ENCODE assay signal across 27 mouse cellular contexts in the genomic region with DNA sequence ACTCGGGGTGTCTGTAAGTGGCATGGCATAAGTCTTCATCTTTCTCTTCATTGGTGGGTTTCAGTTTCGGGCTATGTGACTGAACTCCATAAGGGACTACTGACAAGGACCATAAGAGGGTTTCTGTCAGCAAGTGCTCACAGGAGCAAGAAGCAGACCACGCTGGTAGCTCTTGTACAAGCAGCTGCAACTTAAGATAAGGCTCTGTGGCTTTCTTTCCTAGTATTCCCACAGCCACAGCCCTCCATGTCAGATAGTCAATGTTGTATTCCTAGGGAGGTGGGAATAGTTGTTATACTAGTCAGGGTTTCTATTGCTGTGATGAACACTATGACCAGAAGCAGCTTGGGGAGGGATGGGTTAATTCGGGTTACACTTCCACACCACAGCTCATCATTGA. TPM values are rescaled to one million over a fixed set of nuclear protein-coding genes. Genes with fewer than 3 reads are reported as not detected.
DNase-seq lines count a peak whose midpoint lies in the region; ATAC-seq and TF ChIP-seq lines count a peak whose summit lies in the region.
"Had no signal": no experiment of that assay in that cellular context is flagged by ENCODE, and none has a peak within 500 bp of the region (broad histone marks: within the 10 kb centered on the region; RNA-seq: fewer than 3 reads in every experiment).

No protein-coding gene starts in this region.

- peaks cover 40% of the 10 kb centered on the region for H3K27me3 ChIP-seq in heart, embryonic 12.5 days (replicated peaks)
- H3K27me3 ChIP-seq in liver, embryonic 11.5 days (replicated peaks; ENCODE audit: control insufficient read depth, insufficient read depth, low read length), result no peaks in the 10 kb centered on the region
- H3K27me3 ChIP-seq: CH12.LX; embryonic facial prominence, embryonic 15.5 days; hindbrain, embryonic 15.5 days had no signal

- ATAC-seq in heart, embryonic 12.5 days (ENCODE audit: insufficient number of reproducible peaks, low FRiP score), result no peak
- ATAC-seq in liver, embryonic 11.5 days (replicated peaks; ENCODE audit: low FRiP score), result peak; percentile 88
- ATAC-seq in megakaryocyte progenitor cell, adult 5-6 weeks (replicated peaks; ENCODE audit: poor library complexity), result peak; percentile 66
- ATAC-seq: forebrain, embryonic 14.5 days had no signal

- no peaks in the 10 kb centered on the region for H3K9me3 ChIP-seq in heart, embryonic 12.5 days (replicated peaks)
- H3K9me3 ChIP-seq in liver, embryonic 11.5 days (ENCODE audit: control insufficient read depth, low read length), result no peaks in the 10 kb centered on the region
- H3K9me3 ChIP-seq: embryonic facial prominence, embryonic 15.5 days; hindbrain, embryonic 15.5 days; midbrain, embryonic 10.5 days had no signal

- TF ChIP-seq POLR2A in lung, adult 2 months (IDR thresholded peaks at IDR 0.05; ENCODE audit: borderline replicate concordance, extremely low read depth, low read depth, low read length), result no peak

- 46% methylated on average over 4 of the region's 4 CpGs for WGBS in heart, embryonic 12.5 days
- 41% methylated on average over 4 of the region's 4 CpGs for WGBS in liver, embryonic 11.5 days
- WGBS in lung, adult 2 months, result 84% methylated on average over 4 of the region's 4 CpGs

- TF ChIP-seq CTCF in lung, adult 2 months (IDR thresholded peaks at IDR 0.05; ENCODE audit: insufficient read depth, low read length), result no peak

- no peak overlapping the region for H3K27ac ChIP-seq in heart, embryonic 12.5 days (ENCODE audit: poor library complexity, severe bottlenecking)
- peak overlapping the region; percentile 87 for H3K27ac ChIP-seq in liver, embryonic 11.5 days (ENCODE audit: low read depth, low read length)
- H3K27ac ChIP-seq: embryonic facial prominence, embryonic 15.5 days; hindbrain, embryonic 15.5 days; midbrain, embryonic 10.5 days had no signal

- no peak overlapping the region for H3K9ac ChIP-seq in heart, embryonic 12.5 days
- H3K9ac ChIP-seq in liver, embryonic 11.5 days (ENCODE audit: low read depth, low read length), result no peak overlapping the region
- H3K9ac ChIP-seq: embryonic facial prominence, embryonic 15.5 days; hindbrain, embryonic 15.5 days had no signal

- H3K4me2 ChIP-seq in heart, embryonic 12.5 days, result 0 out of 2 replicates have a peak overlapping the region, but pooled peaks have one; percentile 3
- peak overlapping the region; percentile 52 for H3K4me2 ChIP-seq in liver, embryonic 11.5 days
- H3K4me2 ChIP-seq: embryonic facial prominence, embryonic 15.5 days; hindbrain, embryonic 15.5 days had no signal

- H3K36me3 ChIP-seq in heart, embryonic 12.5 days, result peaks cover 50% of the 10 kb centered on the region
- peaks cover 14% of the 10 kb centered on the region for H3K36me3 ChIP-seq in liver, embryonic 11.5 days (ENCODE audit: control insufficient read depth, insufficient read depth, low read length)

- H3K4me1 ChIP-seq in heart, embryonic 12.5 days (replicated peaks), result peaks cover 20% of the 10 kb centered on the region
- peaks cover 22% of the 10 kb centered on the region for H3K4me1 ChIP-seq in liver, embryonic 11.5 days (replicated peaks; ENCODE audit: control insufficient read depth, insufficient read depth, low read length)
- H3K4me1 ChIP-seq in lung, adult 2 months (ENCODE audit: control insufficient read depth, insufficient read depth, low read length), result peaks cover 4% of the 10 kb centered on the region; the same call in 1 of the 2 replicates
- H3K4me1 ChIP-seq: embryonic facial prominence, embryonic 15.5 days; hindbrain, embryonic 15.5 days had no signal

- H3K4me3 ChIP-seq in heart, embryonic 12.5 days, result no peak overlapping the region
- no peak overlapping the region for H3K4me3 ChIP-seq in liver, embryonic 11.5 days (ENCODE audit: low read depth, low read length)
- no peak overlapping the region for H3K4me3 ChIP-seq in lung, adult 2 months (replicated peaks; ENCODE audit: extremely low read depth, low read depth, low read length)
- H3K4me3 ChIP-seq: embryonic facial prominence, embryonic 15.5 days; hindbrain, embryonic 15.5 days; midbrain, embryonic 10.5 days had no signal

- DNase-seq in heart, adult 18-20 months, result no peak
- peak; percentile 77 for DNase-seq in c-Kit-positive CD71-positive TER-119-positive erythroid progenitor cells, embryonic 14.5 days (ENCODE audit: low spot score)
- no peak for DNase-seq in liver, embryonic 11.5 days (ENCODE audit: low spot score)
- no peak for DNase-seq in spleen, adult 12 weeks (ENCODE audit: low spot score)
- no peak for DNase-seq in lung, adult 2 months
- no peak for DNase-seq in testis, postnatal 10 days (ENCODE audit: low spot score)
- DNase-seq: adrenal gland, adult 8-10 months; cerebellum, adult 11 months; cerebellum, postnatal 10 days; heart, postnatal 4 days; kidney, adult 11 months; lung, postnatal 14 days; retina, postnatal 1 day; thymus, postnatal 14 days had no signal

RNA-seq across cellular contexts. Expression of a gene that starts 3.7 kb away (rescaled TPM):
- 0.10 and 0.24 TPM in 2 replicates for polyA plus RNA-seq in heart, embryonic 12.5 days (2016; fragmentation: Nextera tagmentation; extraction: Ambion mirVana)
- total RNA-seq in heart, adult 18-20 months (2021), result not detected
- 0.29 and 0.36 TPM in 2 replicates for polyA plus RNA-seq in liver, embryonic 11.5 days (2014; fragmentation: Nextera tagmentation; extraction: Ambion mirVana)
- total RNA-seq in megakaryocyte progenitor cell, adult 5-6 weeks (2015), result not detected in 2 replicates
- total RNA-seq in megakaryocyte progenitor cell, adult 5-6 weeks (2017), result not detected in 2 replicates
- polyA plus RNA-seq in lung, adult 2 months (2012; rRNA removed), result 0.06 TPM in 1 of 2 replicates, not detected in the other
- total RNA-seq: CH12.LX; gastrocnemius, postnatal 4 days; layer of hippocampus, postnatal 25 days; left cerebral cortex, postnatal 36 days had no signal
- polyA plus RNA-seq: heart, embryonic 14.5 days; large intestine, adult 2 months; liver, adult 2 months had no signal

RNA-seq across cellular contexts. Expression of a gene that starts 16.6 kb away (rescaled TPM):
- polyA plus RNA-seq in heart, embryonic 12.5 days (2016; fragmentation: Nextera tagmentation; extraction: Ambion mirVana), result 19.0 and 20.2 TPM in 2 replicates
- total RNA-seq in heart, adult 18-20 months (2021), result 10 to 100 TPM; 10.5 to 12.4 TPM
- 25.5 and 32.2 TPM in 2 replicates for polyA plus RNA-seq in liver, embryonic 11.5 days (2014; fragmentation: Nextera tagmentation; extraction: Ambion mirVana)
- total RNA-seq in megakaryocyte progenitor cell, adult 5-6 weeks (2015), result 15.1 and 15.9 TPM in 2 replicates
- 12.8 and 17.6 TPM in 2 replicates for total RNA-seq in megakaryocyte progenitor cell, adult 5-6 weeks (2017)
- polyA plus RNA-seq in lung, adult 2 months (2012; rRNA removed), result 34.7 and 40.9 TPM in 2 replicates

RNA-seq across cellular contexts. Expression of a gene that starts 16.7 kb away (rescaled TPM):
- polyA plus RNA-seq in heart, embryonic 12.5 days (2016; fragmentation: Nextera tagmentation; extraction: Ambion mirVana), result 23.8 and 25.2 TPM in 2 replicates
- 10 to 100 TPM in 1 of 2 experiments, 1 to 10 TPM in 1; 6.8 to 10.0 TPM for total RNA-seq in heart, adult 18-20 months (2021)
- 35.3 and 36.5 TPM in 2 replicates for polyA plus RNA-seq in liver, embryonic 11.5 days (2014; fragmentation: Nextera tagmentation; extraction: Ambion mirVana)
- total RNA-seq in megakaryocyte progenitor cell, adult 5-6 weeks (2015), result 33.7 and 40.2 TPM in 2 replicates
- 15.1 and 18.5 TPM in 2 replicates for total RNA-seq in megakaryocyte progenitor cell, adult 5-6 weeks (2017)
- polyA plus RNA-seq in lung, adult 2 months (2012; rRNA removed), result 34.6 and 38.4 TPM in 2 replicates

RNA-seq across cellular contexts. Expression of a gene that starts 33.4 kb away (rescaled TPM):
- 21.6 and 22.3 TPM in 2 replicates for polyA plus RNA-seq in heart, embryonic 12.5 days (2016; fragmentation: Nextera tagmentation; extraction: Ambion mirVana)
- total RNA-seq in heart, adult 18-20 months (2021), result 10 to 100 TPM; 20.5 to 20.8 TPM
- 24.5 and 30.5 TPM in 2 replicates for polyA plus RNA-seq in liver, embryonic 11.5 days (2014; fragmentation: Nextera tagmentation; extraction: Ambion mirVana)
- 12.9 and 16.2 TPM in 2 replicates for total RNA-seq in megakaryocyte progenitor cell, adult 5-6 weeks (2015)
- total RNA-seq in megakaryocyte progenitor cell, adult 5-6 weeks (2017), result 12.9 and 20.1 TPM in 2 replicates
- 33.5 and 36.2 TPM in 2 replicates for polyA plus RNA-seq in lung, adult 2 months (2012; rRNA removed)

RNA-seq across cellular contexts. Expression of a gene that starts 35.1 kb away (rescaled TPM):
- 3.0 and 3.4 TPM in 2 replicates for polyA plus RNA-seq in heart, embryonic 12.5 days (2016; fragmentation: Nextera tagmentation; extraction: Ambion mirVana)
- under 1 TPM; 0.42 to 0.87 TPM for total RNA-seq in heart, adult 18-20 months (2021)
- polyA plus RNA-seq in liver, embryonic 11.5 days (2014; fragmentation: Nextera tagmentation; extraction: Ambion mirVana), result 2.6 and 3.7 TPM in 2 replicates
- not detected in 2 replicates for total RNA-seq in megakaryocyte progenitor cell, adult 5-6 weeks (2015)
- not detected in 2 replicates for total RNA-seq in megakaryocyte progenitor cell, adult 5-6 weeks (2017)
- 0.41 and 0.56 TPM in 2 replicates for polyA plus RNA-seq in lung, adult 2 months (2012; rRNA removed)
- total RNA-seq: CH12.LX; liver, adult 2 months had no signal
- polyA plus RNA-seq: liver, adult 2 months had no signal
